Mouse (Mus musculus) urinary bladder, postnatal 36 days (tissue): ENCODE results near the gene Tmem161a.
"Not testable (repeated sequence)": the region's sequence is repeated elsewhere in the genome, so short reads cannot be mapped to it uniquely, and the experiment has no call there.

Experiments
- DNase-seq, 2 experiments: peaks; one replicate each; pipeline ENCODE4 v3.0.0; 2022; ENCODE audit warnings: low spot score in 2 of 2, mixed read lengths in 1 of 2

Gene Tmem161a

GRCm38 (mm10) chr8:70210538-70210937, 38.4 kb downstream of the Tmem161a start:
- DNase-seq, result no peak

GRCm38 (mm10) chr8:70211275-70211674, 39.1 kb downstream of the Tmem161a start:
- no peak for DNase-seq

GRCm38 (mm10) chr8:70211726-70212111, 39.6 kb downstream of the Tmem161a start:
- DNase-seq, result no peak

- peak; percentile 98 for DNase-seq
Measured at GRCm38 (mm10) chr8:70212112-70213055, 40.2 kb downstream of the Tmem161a start, which contains the start of gene Slc25a42. Gene Slc25a42 (minus strand): TSS chr8:70212305.

GRCm38 (mm10) chr8:70214411-70214810, 42.3 kb downstream of the Tmem161a start:
- no peak for DNase-seq

GRCm38 (mm10) chr8:70215092-70215491, 42.9 kb downstream of the Tmem161a start:
- no peak for DNase-seq

GRCm38 (mm10) chr8:70216161-70216560, 44.0 kb downstream of the Tmem161a start:
- DNase-seq, result not testable (repeated sequence)

GRCm38 (mm10) chr8:70216566-70216965, 44.4 kb downstream of the Tmem161a start:
- DNase-seq, result peak in 1 of 2 experiments; percentile 74

- no peak for DNase-seq
Measured at GRCm38 (mm10) chr8:70217441-70217840, 45.3 kb downstream of the Tmem161a start.

- no peak for DNase-seq
Measured at GRCm38 (mm10) chr8:70219107-70219684, 47.0 kb downstream of the Tmem161a start.

- peak in 1 of 2 experiments; percentile 58 for DNase-seq
Measured at GRCm38 (mm10) chr8:70220236-70220840, 48.2 kb downstream of the Tmem161a start.

- DNase-seq, result no peak
Measured at GRCm38 (mm10) chr8:70220911-70221310, 48.8 kb downstream of the Tmem161a start.

GRCm38 (mm10) chr8:70222041-70222440, 49.9 kb downstream of the Tmem161a start:
- DNase-seq, result no peak

- peak in 1 of 2 experiments; percentile 57 for DNase-seq
Measured at GRCm38 (mm10) chr8:70223341-70223740, 51.2 kb downstream of the Tmem161a start.

- no peak for DNase-seq
Measured at GRCm38 (mm10) chr8:70227997-70228396, 55.8 kb downstream of the Tmem161a start.

GRCm38 (mm10) chr8:70230837-70231236, 58.7 kb downstream of the Tmem161a start:
- DNase-seq, result no peak
